Mouse (Mus musculus): Measurements from ENCODE around the gene Camsap1. TPM values are rescaled to one million over a fixed set of nuclear protein-coding genes. Genes with fewer than 3 reads are reported as not detected.

Gene Camsap1
- total and polyA plus RNA-seq, 3 experiments, result 7.4 to 45.1 (median 38.9) TPM

DNA sequence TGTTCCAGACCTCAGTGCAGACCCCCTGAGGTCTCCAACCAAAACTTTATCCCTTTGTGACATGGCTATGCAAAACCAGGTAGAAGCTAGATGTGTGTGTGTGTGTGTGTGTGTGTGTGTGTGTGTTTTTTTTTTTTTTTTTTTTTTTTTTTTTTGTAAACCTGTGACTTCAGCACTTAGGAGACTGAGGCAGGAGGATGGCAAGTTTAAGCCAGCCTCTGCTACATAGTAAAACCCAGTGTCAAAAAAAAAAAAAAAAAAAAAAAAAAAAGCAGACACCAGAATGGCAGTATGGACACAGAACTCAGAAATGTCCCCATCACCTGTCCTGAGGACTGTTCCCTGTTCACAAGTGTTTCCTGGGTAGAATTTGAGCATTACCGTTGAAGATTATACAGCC is 6.6 kb upstream of the Camsap1 start:
- intact Hi-C loops (cut with DNase I), result no loop called here
- H3K27ac ChIP-seq, result no peak overlapping the region
- no peaks in the 10 kb centered on the region for H3K79me2 ChIP-seq (replicated peaks; ENCODE audit: control insufficient read depth, insufficient read depth, low read length)
- DNase-seq, result no peak
- no peaks in the 10 kb centered on the region for H3K4me1 ChIP-seq (ENCODE audit: control insufficient read depth, insufficient read depth, low read length)
- H3K36me3 ChIP-seq (ENCODE audit: control insufficient read depth, insufficient read depth, low read length), result no peaks in the 10 kb centered on the region
- H3K4me3 ChIP-seq, result no peak overlapping the region
- TF ChIP-seq EP300 (IDR thresholded peaks at IDR 0.05; ENCODE audit: insufficient read depth, low read depth, low read length) (no peak), POLR2A (IDR thresholded peaks at IDR 0.05; ENCODE audit: insufficient read depth, low read depth, low read length) (no peak), CTCF (IDR thresholded peaks at IDR 0.05) (no peak)
- no peaks in the 10 kb centered on the region for H3K27me3 ChIP-seq (ENCODE audit: control insufficient read depth, insufficient read depth, low read length)
- WGBS, result 85% methylated on average over 1 of the region's 1 CpGs
- no peak overlapping the region for H3K9ac ChIP-seq (ENCODE audit: low read depth, low read length)

DNA sequence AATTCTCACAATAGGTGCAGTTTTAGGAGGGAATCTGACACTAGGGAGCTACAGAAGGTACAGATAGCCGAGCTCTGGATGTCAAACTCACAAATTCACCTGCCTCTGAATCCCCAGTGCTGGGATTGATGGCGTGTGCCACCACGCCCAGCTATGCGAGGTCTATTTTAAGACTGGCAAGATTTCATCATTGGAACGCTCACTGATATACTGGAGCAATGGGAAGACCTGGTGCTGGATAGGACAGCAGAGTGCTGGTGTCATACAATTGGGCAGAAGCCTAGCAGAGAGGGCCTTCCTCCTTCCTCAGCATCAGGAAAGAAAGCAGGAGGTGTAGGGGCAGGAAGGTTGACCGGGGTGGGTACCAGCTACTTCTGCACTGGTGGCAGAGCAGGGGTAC is 4.7 kb upstream of the Camsap1 start:
- 70% methylated on average over 6 of the region's 6 CpGs for WGBS
- Histone ChIP-seq H3K79me2 (replicated peaks; ENCODE audit: control insufficient read depth, insufficient read depth, low read length) (no peaks in the 10 kb centered on the region), H3K9ac (ENCODE audit: low read depth, low read length) (no peak overlapping the region), H3K27ac (no peak overlapping the region), H3K36me3 (ENCODE audit: control insufficient read depth, insufficient read depth, low read length) (no peaks in the 10 kb centered on the region), H3K4me1 (ENCODE audit: control insufficient read depth, insufficient read depth, low read length) (no peaks in the 10 kb centered on the region; the same call in 1 of the 2 replicates), H3K27me3 (ENCODE audit: control insufficient read depth, insufficient read depth, low read length) (no peaks in the 10 kb centered on the region), H3K4me3 (no peak overlapping the region)
- TF ChIP-seq CTCF (IDR thresholded peaks at IDR 0.05) (no peak), EP300 (IDR thresholded peaks at IDR 0.05; ENCODE audit: insufficient read depth, low read depth, low read length) (no peak), POLR2A (IDR thresholded peaks at IDR 0.05; ENCODE audit: insufficient read depth, low read depth, low read length) (no peak)
- no peak for DNase-seq
- intact Hi-C loops (cut with DNase I), result no loop called here

DNA sequence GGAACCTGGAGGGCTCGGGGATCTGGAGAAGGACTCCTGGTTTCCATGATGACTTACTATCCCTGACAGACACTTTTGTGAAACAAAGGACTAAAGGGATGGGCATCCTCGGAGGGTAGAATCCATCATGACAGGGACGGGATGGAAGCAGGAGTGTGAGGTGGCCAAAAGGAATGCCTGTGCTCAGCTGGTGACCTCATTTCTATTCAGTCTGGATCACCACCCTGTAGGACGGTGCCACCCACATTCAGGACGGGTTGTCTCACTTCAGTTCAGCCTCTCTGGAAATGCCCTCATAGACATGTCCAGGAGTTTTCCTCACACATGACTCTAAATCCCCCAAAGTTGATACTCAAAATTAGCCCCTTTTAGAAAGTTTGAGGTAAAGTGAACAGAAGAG is 3.5 kb upstream of the Camsap1 start:
- no peaks in the 10 kb centered on the region for H3K36me3 ChIP-seq (ENCODE audit: control insufficient read depth, insufficient read depth, low read length)
- H3K27me3 ChIP-seq (ENCODE audit: control insufficient read depth, insufficient read depth, low read length), result no peaks in the 10 kb centered on the region
- H3K4me1 ChIP-seq (ENCODE audit: control insufficient read depth, insufficient read depth, low read length), result peaks cover 1% of the 10 kb centered on the region; the same call in 1 of the 2 replicates
- H3K27ac ChIP-seq, result no peak overlapping the region
- TF ChIP-seq POLR2A (IDR thresholded peaks at IDR 0.05; ENCODE audit: insufficient read depth, low read depth, low read length) (no peak), EP300 (IDR thresholded peaks at IDR 0.05; ENCODE audit: insufficient read depth, low read depth, low read length) (no peak), CTCF (IDR thresholded peaks at IDR 0.05) (no peak)
- no peak overlapping the region for H3K4me3 ChIP-seq
- intact Hi-C loops (cut with DNase I), result no loop called here
- H3K79me2 ChIP-seq (replicated peaks; ENCODE audit: control insufficient read depth, insufficient read depth, low read length), result no peaks in the 10 kb centered on the region
- DNase-seq, result no peak
- WGBS, result 70% methylated on average over 5 of the region's 5 CpGs
- H3K9ac ChIP-seq (ENCODE audit: low read depth, low read length), result no peak overlapping the region

DNA sequence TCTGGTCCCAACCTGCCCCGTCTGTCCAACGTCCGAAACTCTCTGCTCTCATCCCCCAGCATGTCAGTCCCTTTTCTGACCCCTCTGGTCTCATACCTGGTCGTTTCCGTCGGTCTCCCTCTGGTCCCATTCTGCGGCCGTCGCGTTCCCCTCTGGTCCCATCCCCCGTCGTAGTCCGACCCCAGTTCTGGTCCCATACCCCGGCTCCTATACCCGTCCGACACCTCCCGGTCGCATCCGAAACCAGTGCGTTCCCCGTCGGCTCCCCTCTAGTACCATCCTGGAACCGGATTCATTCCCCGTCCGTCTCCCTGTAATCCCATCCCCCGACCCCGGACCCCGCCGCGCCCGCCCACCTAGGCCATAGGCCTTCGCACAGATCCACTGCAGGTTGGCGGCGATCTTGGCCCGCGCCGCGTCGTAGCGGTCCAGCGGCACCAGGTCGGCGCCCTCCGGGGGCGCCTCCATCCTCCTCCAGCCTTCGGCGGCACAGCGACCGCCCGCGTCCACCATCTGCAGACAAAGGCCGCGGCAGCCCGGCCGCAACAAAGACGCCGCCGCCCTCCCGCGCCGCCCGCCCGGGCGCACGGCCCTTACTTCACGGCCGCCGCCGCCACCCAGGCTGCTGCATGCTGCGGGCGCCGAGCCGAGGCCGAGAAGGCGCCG is 523 bp downstream of the Camsap1 start:
- Histone ChIP-seq H3K27me3 (ENCODE audit: control insufficient read depth, insufficient read depth, low read length) (no peaks in the 10 kb centered on the region), H3K9ac (ENCODE audit: low read depth, low read length) (peak overlapping the region; percentile 97), H3K4me1 (ENCODE audit: control insufficient read depth, insufficient read depth, low read length) (peaks cover 5% of the 10 kb centered on the region), H3K79me2 (replicated peaks; ENCODE audit: control insufficient read depth, insufficient read depth, low read length) (peaks cover 2% of the 10 kb centered on the region), H3K36me3 (ENCODE audit: control insufficient read depth, insufficient read depth, low read length) (peaks cover 6% of the 10 kb centered on the region), H3K27ac (peak overlapping the region; percentile 67), H3K4me3 (peak overlapping the region; percentile 67)
- no peak for DNase-seq
- intact Hi-C loops (cut with DNase I), result loop anchor here (2.0 to 5.0 kb wide), 2 partner anchors 38 to 160 kb away; partner anchors contain the start of gene Ubac1
- TF ChIP-seq POLR2A (IDR thresholded peaks at IDR 0.05; ENCODE audit: insufficient read depth, low read depth, low read length) (no peak), EP300 (IDR thresholded peaks at IDR 0.05; ENCODE audit: insufficient read depth, low read depth, low read length) (no peak), CTCF (IDR thresholded peaks at IDR 0.05) (no peak)
- under 1% methylated on average over 75 of the region's 76 CpGs for WGBS

DNA sequence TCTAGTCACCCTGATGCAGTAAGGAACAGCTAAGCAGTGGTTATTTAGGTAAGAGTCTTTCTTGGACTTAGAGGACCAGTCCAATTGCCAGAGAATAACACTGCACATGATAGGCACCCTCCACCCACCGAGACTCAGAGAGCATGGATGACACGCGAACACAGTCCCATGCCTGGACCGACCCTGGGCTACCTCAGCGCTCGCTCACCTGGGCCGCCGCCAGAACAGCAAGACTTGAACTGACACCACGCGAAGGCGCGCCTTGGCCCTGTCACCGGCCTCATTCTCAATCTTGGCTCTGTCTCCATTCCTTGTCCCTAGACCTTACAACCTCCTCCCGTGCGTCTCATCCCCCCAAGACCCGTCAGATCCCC is 1.0 kb downstream of the Camsap1 start:
- Histone ChIP-seq H3K9ac (ENCODE audit: low read depth, low read length) (peak overlapping the region; percentile 97), H3K4me1 (ENCODE audit: control insufficient read depth, insufficient read depth, low read length) (peaks cover 5% of the 10 kb centered on the region), H3K36me3 (ENCODE audit: control insufficient read depth, insufficient read depth, low read length) (peaks cover 6% of the 10 kb centered on the region), H3K27me3 (ENCODE audit: control insufficient read depth, insufficient read depth, low read length) (no peaks in the 10 kb centered on the region), H3K4me3 (peak overlapping the region; percentile 67), H3K79me2 (replicated peaks; ENCODE audit: control insufficient read depth, insufficient read depth, low read length) (peaks cover 2% of the 10 kb centered on the region), H3K27ac (peak overlapping the region; percentile 67; the same call in 1 of the 2 replicates)
- WGBS, result 2% methylated on average over 16 of the region's 16 CpGs
- TF ChIP-seq CTCF (IDR thresholded peaks at IDR 0.05) (no peak), EP300 (IDR thresholded peaks at IDR 0.05; ENCODE audit: insufficient read depth, low read depth, low read length) (no peak), POLR2A (IDR thresholded peaks at IDR 0.05; ENCODE audit: insufficient read depth, low read depth, low read length) (no peak)
- intact Hi-C loops (cut with DNase I), result loop anchor here (2.0 to 5.0 kb wide), 2 partner anchors 39 to 160 kb away; partner anchors contain the start of gene Ubac1
- peak; percentile 61 to 64 for DNase-seq

DNA sequence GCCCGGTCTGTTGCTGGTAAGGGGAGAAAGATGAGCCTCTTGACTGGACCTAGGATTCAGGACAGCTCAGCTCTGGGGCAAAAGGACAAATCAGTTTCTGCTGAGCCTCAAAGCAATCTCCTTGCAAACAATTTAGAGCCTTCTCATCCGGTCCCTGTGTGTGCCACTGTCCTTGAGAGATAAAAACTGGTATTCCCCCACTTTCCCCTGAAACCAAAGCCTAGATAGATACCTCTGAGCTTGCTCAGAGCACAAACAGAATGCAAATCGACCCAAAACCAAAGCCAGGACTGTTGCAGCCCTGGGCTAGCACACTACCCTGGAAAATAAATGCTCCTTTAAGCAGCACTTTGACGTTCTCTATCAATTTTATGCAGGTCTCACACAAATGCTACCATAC is 4.1 kb downstream of the Camsap1 start:
- Histone ChIP-seq H3K27me3 (ENCODE audit: control insufficient read depth, insufficient read depth, low read length) (no peaks in the 10 kb centered on the region), H3K9ac (ENCODE audit: low read depth, low read length) (no peak overlapping the region), H3K4me1 (ENCODE audit: control insufficient read depth, insufficient read depth, low read length) (peaks cover 5% of the 10 kb centered on the region), H3K27ac (peak overlapping the region; percentile 18), H3K79me2 (replicated peaks; ENCODE audit: control insufficient read depth, insufficient read depth, low read length) (peaks cover 2% of the 10 kb centered on the region), H3K4me3 (no peak overlapping the region), H3K36me3 (ENCODE audit: control insufficient read depth, insufficient read depth, low read length) (peaks cover 6% of the 10 kb centered on the region)
- DNase-seq, result no peak
- intact Hi-C loops (cut with DNase I), result no loop called here
- 64% methylated on average over 4 of the region's 4 CpGs for WGBS
- TF ChIP-seq CTCF (IDR thresholded peaks at IDR 0.05) (no peak), EP300 (IDR thresholded peaks at IDR 0.05; ENCODE audit: insufficient read depth, low read depth, low read length) (no peak), POLR2A (IDR thresholded peaks at IDR 0.05; ENCODE audit: insufficient read depth, low read depth, low read length) (no peak)
